Mouse (Mus musculus) midbrain, postnatal 0 days (tissue): ENCODE measurements at regions not wholly inside any gene's neighbourhood (a gene's known extent, or its start where the extent isn't known, plus 50 kb on each side); places are given as distances from the start of the nearest gene placed in this dataset.
A peak's percentile ranks its signal among the peaks of the same experiment; 100 is the strongest.

Experiments used
- ATAC-seq: fragments of 200-750 bp; cut with Nextera tagmentation; 2 replicates; pipeline ENCODE4 v1.8.0; 2017; ENCODE audit warnings: moderate number of reproducible peaks, mild to moderate bottlenecking, moderate TSS enrichment, moderate library complexity; ENCODE audit not compliant: low FRiP score
- DNase-seq: peaks from one replicate; pipeline ENCODE4 v3.0.0-alpha.2; 2015; ENCODE audit warnings: low spot score
- H3K27ac ChIP-seq: fragments of 300-500 bp; sonication (generic); 2 replicates; pipeline ENCODE4 v1.5.1; 2014; ENCODE audit warnings: low read depth, mild to moderate bottlenecking, low read length, mixed read lengths
- H3K27me3 ChIP-seq: fragments of 300-500 bp; sonication (generic); 2 replicates; pipeline ENCODE4 v1.6.1; 2014; ENCODE audit warnings: low read length, control low read depth, mixed read lengths; ENCODE audit not compliant: insufficient read depth
- H3K36me3 ChIP-seq: fragments of 300-500 bp; sonication (generic); 2 replicates; pipeline ENCODE4 v1.6.1; 2014; ENCODE audit warnings: low read length, control low read depth, mixed read lengths; ENCODE audit not compliant: insufficient read depth
- H3K4me1 ChIP-seq: fragments of 300-500 bp; sonication (generic); 2 replicates; pipeline ENCODE4 v1.6.1; 2014; ENCODE audit warnings: mild to moderate bottlenecking, control low read depth, antibody characterized with exemption, low read length, mixed read lengths; ENCODE audit not compliant: insufficient read depth
- H3K4me2 ChIP-seq: fragments of 300-500 bp; sonication (generic); 2 replicates; pipeline ENCODE4 v1.6.1; 2014; ENCODE audit warnings: low read depth, mild to moderate bottlenecking, low read length, mixed read lengths; ENCODE audit not compliant: poor library complexity, severe bottlenecking
- H3K4me3 ChIP-seq: fragments of 300-500 bp; sonication (generic); 2 replicates; pipeline ENCODE4 v1.5.1; 2014; ENCODE audit warnings: low read depth, mild to moderate bottlenecking, low read length, moderate library complexity
- H3K9ac ChIP-seq: fragments of 300-500 bp; sonication (generic); replicated peaks from 2 replicates; pipeline ENCODE4 v1.6.1; 2014; ENCODE audit warnings: mild to moderate bottlenecking, low read length, moderate library complexity, mixed read lengths; ENCODE audit not compliant: poor library complexity, severe bottlenecking
- H3K9me3 ChIP-seq: fragments of 300-500 bp; sonication (generic); 2 replicates; pipeline ENCODE4 v1.6.1; 2016; ENCODE audit warnings: low read length, control low read depth
- CTCF ChIP-seq: IDR thresholded peaks from 2 replicates; pipeline ENCODE4 v1.5.1; 2016; ENCODE audit warnings: antibody characterized with exemption, mild to moderate bottlenecking
- whole genome bisulfite sequencing: fragments of 180-500 bp; shearing (Covaris S2); extraction: QIAGEN DNeasy Blood & Tissue Kit; methylation state at CpG from one replicate; pipeline ENCODE4 v1.1.7; 2014; 5-methylcytosine and 5-hydroxymethylcytosine counted together

GRCm38 (mm10) chrX:131954851-131955250 is 1733.9 kb downstream of the Pcdh19 start:
- ATAC-seq = no peak
- Histone ChIP-seq H3K27me3 (no peaks in the 10 kb centered on the region), H3K4me1 (no peaks in the 10 kb centered on the region), H3K27ac (no peak overlapping the region), H3K9me3 (no peaks in the 10 kb centered on the region), H3K36me3 (no peaks in the 10 kb centered on the region), H3K9ac (no peak overlapping the region), H3K4me3 (no peak overlapping the region), H3K4me2 (no peak overlapping the region)
- peak; percentile 4 for DNase-seq
- TF ChIP-seq CTCF = no peak
- WGBS = 78% methylated on average over 2 of the region's 2 CpGs
